Mouse (Mus musculus) thymus, postnatal 14 days (tissue): Measurements from ENCODE around the gene Dync2h1.
"Not testable (repeated sequence)": the region's sequence is repeated elsewhere in the genome, so short reads cannot be mapped to it uniquely, and the experiment has no call there.

Source experiments
- DNase-seq: peaks from one replicate; pipeline ENCODE4 v3.0.0; 2021

Dync2h1 gene

GRCm38 (mm10) chr9:7184172-7184896 is at the start of gene Dync2h1, which contains the start of gene Dcun1d5:
TSS of gene Dync2h1 (minus strand) at chr9:7184446.
TSS of gene Dcun1d5 (plus strand) at chr9:7184520.
- DNase-seq: peak; percentile 94

- DNase-seq: peak; percentile 4
These were observed 37.2 kb upstream of the Dync2h1 start for GRCm38 (mm10) chr9:7221460-7221859.

- peak; percentile 23 for DNase-seq
These were observed 36.8 kb upstream of the Dync2h1 start for GRCm38 (mm10) chr9:7221024-7221423.

- peak; percentile 30 for DNase-seq
These were observed 32.0 kb upstream of the Dync2h1 start for GRCm38 (mm10) chr9:7216240-7216639.

- DNase-seq: not testable (repeated sequence)
These were observed 6.4 kb upstream of the Dync2h1 start for GRCm38 (mm10) chr9:7190694-7191093.

GRCm38 (mm10) chr9:7184897-7185291 is 648 bp upstream of the Dync2h1 start:
- no peak for DNase-seq

GRCm38 (mm10) chr9:7176618-7177610 is 7.3 kb downstream of the Dync2h1 start:
- peak; percentile 89 for DNase-seq

- no peak for DNase-seq
These were observed 10.5 kb downstream of the Dync2h1 start for GRCm38 (mm10) chr9:7173756-7174155.

- no peak for DNase-seq
These were observed 16.8 kb downstream of the Dync2h1 start for GRCm38 (mm10) chr9:7167339-7167998.

- no peak for DNase-seq
These were observed 23.6 kb downstream of the Dync2h1 start for GRCm38 (mm10) chr9:7160688-7161087.

- no peak for DNase-seq
These were observed 24.5 kb downstream of the Dync2h1 start for GRCm38 (mm10) chr9:7159718-7160117.

GRCm38 (mm10) chr9:7158605-7159004 is 25.6 kb downstream of the Dync2h1 start:
- DNase-seq: no peak

- DNase-seq: no peak
These were observed 29.9 kb downstream of the Dync2h1 start for GRCm38 (mm10) chr9:7154391-7154790.

- DNase-seq: no peak
These were observed 61.4 kb downstream of the Dync2h1 start for GRCm38 (mm10) chr9:7122863-7123262.

GRCm38 (mm10) chr9:7110166-7110565 is 74.1 kb downstream of the Dync2h1 start:
- no peak for DNase-seq

GRCm38 (mm10) chr9:7101361-7101760 is 82.9 kb downstream of the Dync2h1 start:
- DNase-seq: no peak

GRCm38 (mm10) chr9:7074625-7075024 is 109.6 kb downstream of the Dync2h1 start:
- no peak for DNase-seq

- DNase-seq: no peak
These were observed 113.4 kb downstream of the Dync2h1 start for GRCm38 (mm10) chr9:7070846-7071245.

- DNase-seq: peak; percentile 54
These were observed 133.7 kb downstream of the Dync2h1 start for GRCm38 (mm10) chr9:7050588-7050987.

GRCm38 (mm10) chr9:7042635-7043273 is 141.5 kb downstream of the Dync2h1 start:
- no peak for DNase-seq

- DNase-seq: no peak
These were observed 143.0 kb downstream of the Dync2h1 start for GRCm38 (mm10) chr9:7041231-7041630.

- no peak for DNase-seq
These were observed 151.7 kb downstream of the Dync2h1 start for GRCm38 (mm10) chr9:7032553-7032952.

GRCm38 (mm10) chr9:7015600-7015999 is 168.6 kb downstream of the Dync2h1 start:
- DNase-seq: no peak
